Mouse (Mus musculus): ENCODE data around the gene Spire2.

- TF ChIP-seq CTCF (conservative IDR thresholded peaks at IDR 0.05; ENCODE audit: low read length) = no peak
- 0 out of 2 replicates have a peak, but pooled peaks have one; percentile 6 for TF ChIP-seq POU5F1 (IDR thresholded peaks at IDR 0.05; ENCODE audit: borderline replicate concordance, low read length)
Measured at GRCm38 (mm10) chr8:123376106-123376505, 43.6 kb downstream of the Spire2 start.

Measured in E14TG2a.4 (cell line).